Mouse (Mus musculus) hematopoietic stem cell, adult 5-6 weeks (primary cell): ENCODE measurements around the gene Epor. TPM values are rescaled to one million over a fixed set of nuclear protein-coding genes. Genes with fewer than 3 reads are reported as not detected.

ENCODE experiments used
- ATAC-seq, 2 experiments: fragments of 125-278 bp in 1 of 2; replicated peaks in 1 of 2; 2 replicates each; pipeline ENCODE4 v1.8.0; 2016 to 2017; ENCODE audit warnings: inconsistent platforms in 2 of 2, mild to moderate bottlenecking in 2 of 2, moderate number of reproducible peaks in 2 of 2, low read depth in 1 of 2, moderate TSS enrichment in 1 of 2; ENCODE audit not compliant: low FRiP score in 2 of 2, poor library complexity in 2 of 2, severe bottlenecking in 2 of 2, insufficient read depth in 1 of 2, low TSS enrichment in 1 of 2
- total RNA-seq: library from RNA; stranded (forward); fragments of 172-1452, 232-1000 nt; gene quantifications from 2 replicates; pipeline ENCODE4 v1.2.3, GENCODE M21; 2017

Gene Epor
- total RNA-seq = 1.7 and 9.2 TPM in 2 replicates

DNA sequence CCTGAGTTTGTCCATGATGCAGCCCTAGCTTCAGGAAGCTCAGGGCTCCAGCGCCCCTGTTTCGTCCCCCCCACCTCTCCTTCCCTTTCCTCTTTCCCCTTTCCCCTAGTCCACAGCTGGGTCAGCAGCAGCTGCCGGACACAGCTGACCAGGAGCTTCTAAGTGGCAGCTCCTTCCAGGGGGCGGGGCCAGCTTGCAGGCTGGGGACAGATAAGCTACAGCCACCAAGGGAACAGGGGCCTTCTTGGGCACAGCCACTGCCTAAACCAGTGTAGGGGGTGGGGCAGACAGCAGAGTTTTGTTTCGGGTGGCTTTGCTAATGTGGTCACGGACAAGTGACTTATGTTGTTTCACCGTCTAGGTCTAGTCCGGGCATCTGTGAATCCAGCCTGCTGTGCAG is at the start of gene Epor:
TSS of gene Epor (minus strand) at position 90 of the 400 bp plus-strand sequence.
- no peak for ATAC-seq

DNA sequence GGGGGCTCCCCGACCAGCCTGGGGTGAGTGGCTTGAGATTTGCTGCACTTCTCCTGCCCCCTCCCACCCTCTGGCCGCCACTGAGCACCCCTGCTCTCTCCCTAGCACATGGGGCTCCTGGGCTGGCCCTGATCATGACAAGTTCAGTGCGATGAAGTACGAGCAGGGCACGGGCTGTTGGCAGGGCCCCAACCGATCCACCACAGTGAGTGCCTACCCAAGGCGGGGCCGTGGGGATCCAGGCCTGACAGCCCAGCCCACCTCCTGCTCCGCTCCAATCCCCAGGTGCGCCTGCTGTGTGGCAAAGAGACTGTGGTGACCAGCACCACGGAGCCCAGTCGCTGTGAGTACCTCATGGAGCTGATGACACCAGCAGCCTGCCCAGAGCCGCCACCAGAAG is 49.4 kb upstream of the Epor start:
- ATAC-seq = no peak

GRCm38 (mm10) chr9:22011055-22011454 is 47.7 kb upstream of the Epor start:
- ATAC-seq = peak in 1 of 2 experiments; percentile 37; a peak in 2 of 4 replicates

DNA sequence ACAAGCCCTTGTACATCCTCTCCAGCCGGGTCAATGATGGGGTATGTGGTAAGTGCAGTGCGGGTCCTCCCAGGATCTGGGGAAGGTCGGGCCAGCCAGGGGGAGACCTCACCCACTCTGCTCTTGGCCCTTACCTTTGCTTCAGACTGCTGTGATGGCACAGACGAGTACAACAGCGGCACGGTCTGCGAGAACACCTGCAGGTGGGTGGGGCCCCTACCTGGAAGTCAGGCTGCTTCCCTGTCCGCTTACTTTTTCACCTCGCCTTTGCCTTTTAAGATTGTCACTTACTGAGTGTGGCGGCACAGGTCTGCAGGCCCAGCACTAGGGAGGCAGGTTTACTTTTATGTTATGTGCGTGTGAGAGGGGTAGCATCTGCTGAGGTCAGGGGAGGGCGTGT is 41.2 kb upstream of the Epor start:
- ATAC-seq = no peak

- peak; percentile 15 to 23; a peak in 3 of 4 replicates for ATAC-seq
Observed at GRCm38 (mm10) chr9:22003163-22003554, 39.9 kb upstream of the Epor start.

DNA sequence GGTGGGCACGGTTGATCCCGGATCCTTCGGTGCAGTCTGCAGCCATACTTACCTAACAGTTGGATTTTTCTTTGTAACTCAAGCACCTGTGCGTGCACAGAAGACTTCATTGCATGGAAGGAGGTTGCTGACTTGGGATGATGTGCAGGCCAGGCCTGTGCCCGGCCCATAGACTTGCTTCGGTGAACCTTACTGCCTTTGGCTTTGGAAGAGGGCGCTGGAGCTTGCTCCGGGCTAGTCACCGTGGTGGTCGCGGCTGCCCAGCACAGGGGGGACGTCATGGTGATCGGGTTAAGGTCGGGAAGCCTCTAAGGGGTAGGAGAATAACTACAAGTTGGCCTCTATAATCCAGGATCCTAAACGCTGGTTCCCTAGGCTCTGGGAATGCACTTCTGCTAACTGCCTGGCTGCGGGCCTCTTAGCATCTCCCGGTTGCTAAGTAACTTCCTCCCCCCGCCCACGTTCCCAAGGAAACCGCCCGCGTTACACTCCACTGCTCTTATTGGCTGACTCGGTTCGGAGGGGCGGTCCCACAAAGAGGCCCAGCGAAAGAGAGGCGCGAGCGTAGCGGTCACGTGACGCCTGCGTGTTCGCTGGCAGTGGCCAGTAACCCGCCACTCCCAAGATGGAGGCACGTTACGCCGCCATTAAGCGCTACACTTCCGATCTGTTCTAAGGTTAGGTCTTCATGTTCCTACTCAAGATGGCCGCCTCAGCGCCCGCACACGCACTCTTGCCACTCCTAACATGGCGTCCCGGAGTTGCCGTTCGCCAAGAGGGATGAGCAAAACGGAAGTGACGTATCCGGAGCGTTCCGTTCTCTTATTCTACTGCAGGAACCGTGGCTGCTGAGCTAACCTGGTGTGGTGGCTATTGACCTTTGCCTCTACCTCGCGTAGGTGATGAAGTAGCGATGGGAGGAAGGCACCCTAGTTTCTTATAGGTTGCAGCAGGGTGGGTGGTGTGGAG is 39.2 kb upstream of the Epor start, which contains the start of the genes Ccdc151 and Prkcsh:
TSS of gene Ccdc151 (minus strand) at position 441 of the 969 bp plus-strand sequence.
TSS of gene Prkcsh (plus strand) at position 613 of the 969 bp plus-strand sequence.
- ATAC-seq = peak; percentile 95 to 96

DNA sequence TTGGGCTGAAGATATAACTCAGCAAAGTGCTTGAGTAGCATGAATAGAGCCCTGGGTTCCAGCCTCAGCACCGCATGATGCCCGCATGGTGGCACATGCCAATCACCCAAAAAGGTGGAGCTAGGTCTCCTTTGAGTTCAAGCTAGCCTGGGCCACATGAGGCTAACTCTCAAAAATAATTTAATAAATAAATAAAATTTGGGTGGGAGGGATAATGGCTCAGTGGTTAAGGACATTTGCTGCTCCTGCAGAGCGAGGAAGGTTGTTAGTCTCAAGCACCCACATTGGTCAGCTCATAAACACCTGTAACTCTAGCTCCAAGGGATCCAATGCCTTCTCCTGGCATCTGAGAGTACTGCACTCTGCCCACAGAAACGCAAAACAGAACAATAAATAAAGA is 38.3 kb upstream of the Epor start:
- no peak for ATAC-seq

- ATAC-seq = no peak
Observed at GRCm38 (mm10) chr9:22000296-22000695, 37.0 kb upstream of the Epor start.

DNA sequence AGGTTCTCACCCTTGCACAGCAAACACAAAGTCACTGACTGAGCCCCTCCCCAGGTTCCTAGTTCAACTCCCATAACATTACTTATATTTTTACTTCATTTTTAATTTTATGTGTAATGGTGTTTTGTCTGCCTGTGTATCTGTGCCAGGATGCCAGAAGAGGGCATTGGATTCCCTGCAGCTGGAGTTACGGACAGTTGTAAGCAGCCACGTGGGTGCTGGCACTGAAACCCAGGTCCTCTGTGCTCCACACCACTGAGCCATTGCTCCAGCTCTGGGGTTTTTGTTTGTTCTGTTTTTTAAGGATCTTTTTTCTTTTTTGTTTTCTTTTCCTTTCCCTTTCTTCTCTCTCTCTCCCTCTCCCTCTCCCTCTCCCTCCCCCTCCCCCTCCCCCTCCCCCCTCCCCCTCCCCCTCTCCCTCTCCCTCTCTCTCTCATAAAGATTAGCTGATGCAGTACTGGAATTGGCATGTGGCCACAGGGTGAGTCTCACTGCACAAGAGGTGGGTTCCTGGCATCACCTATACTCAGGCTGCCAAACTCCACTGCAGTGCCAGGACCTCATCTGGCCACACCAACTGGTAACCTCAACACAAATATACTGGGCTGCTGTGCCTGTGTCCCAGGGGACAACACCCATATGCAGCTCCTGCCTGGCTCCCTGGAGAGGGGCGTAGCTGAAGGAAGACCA is 33.0 kb upstream of the Epor start:
- no peak for ATAC-seq

- no peak for ATAC-seq
Observed at GRCm38 (mm10) chr9:21992227-21992626, 28.9 kb upstream of the Epor start.

- ATAC-seq = 0 out of 4 replicates have a peak, but pooled peaks of 1 of the 2 experiments have one; percentile 17
Observed at GRCm38 (mm10) chr9:21989230-21990110, 26.2 kb upstream of the Epor start, which contains the start of gene Rgl3. TSS of gene Rgl3 (minus strand) at chr9:21989446.

GRCm38 (mm10) chr9:21988421-21989101 is 25.3 kb upstream of the Epor start:
- peak in 1 of 2 experiments; percentile 31; a peak in 1 of 4 replicates for ATAC-seq

DNA sequence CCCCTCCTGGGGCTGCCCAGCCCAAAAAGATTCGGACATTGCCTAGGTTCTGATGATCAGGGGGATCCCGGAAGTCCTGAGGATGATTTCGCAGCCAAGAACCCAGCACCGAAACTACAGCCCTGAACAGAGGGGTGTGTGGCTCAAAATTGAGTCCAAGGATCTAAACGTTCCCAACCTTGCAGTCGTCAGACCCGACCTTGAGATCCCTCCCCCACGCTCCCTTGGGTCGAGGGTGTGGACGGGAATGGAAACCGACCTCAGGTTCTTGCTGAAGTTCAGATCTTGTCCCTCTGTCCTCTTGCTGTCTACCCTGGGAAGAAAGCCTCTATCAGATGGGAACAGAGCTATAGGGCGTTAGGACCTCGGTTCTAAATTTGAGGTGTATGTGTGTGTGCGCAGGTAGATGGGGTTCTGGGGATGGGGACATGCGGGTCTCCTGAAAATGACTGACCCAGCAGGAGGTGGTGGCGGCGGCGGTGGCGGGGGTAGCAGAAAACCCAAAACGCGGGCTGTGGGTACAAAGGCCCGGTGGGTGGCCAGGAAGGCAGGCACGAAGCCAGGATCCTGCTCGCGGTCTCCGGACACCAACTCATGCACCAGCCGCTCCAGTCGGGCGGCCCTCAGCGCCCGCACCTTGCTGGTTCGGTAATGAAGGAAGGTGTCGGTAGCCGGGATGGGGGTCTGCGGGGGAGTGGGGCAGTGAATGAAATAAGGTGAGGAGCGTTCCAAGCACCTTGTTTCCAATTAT is 24.5 kb upstream of the Epor start:
- no peak for ATAC-seq

DNA sequence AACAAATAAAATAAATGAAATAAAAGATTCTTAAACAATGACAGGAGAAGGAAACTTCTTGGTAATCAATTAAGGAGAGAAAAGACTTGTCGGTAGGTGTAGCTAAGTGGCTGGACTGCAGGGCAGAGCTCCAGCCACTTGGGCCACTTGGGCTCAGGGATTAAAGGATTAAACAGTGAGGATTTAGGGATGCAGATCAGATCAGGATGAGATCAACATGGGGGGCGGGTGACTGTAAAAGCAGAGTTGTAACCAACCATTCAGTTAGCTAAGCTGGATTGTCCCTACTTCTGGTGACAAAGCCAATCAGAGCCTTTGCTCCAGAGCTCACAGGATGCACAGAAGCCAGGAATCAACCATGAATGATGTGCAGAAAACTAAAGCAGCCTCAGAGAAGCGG is 20.6 kb upstream of the Epor start:
- no peak for ATAC-seq

DNA sequence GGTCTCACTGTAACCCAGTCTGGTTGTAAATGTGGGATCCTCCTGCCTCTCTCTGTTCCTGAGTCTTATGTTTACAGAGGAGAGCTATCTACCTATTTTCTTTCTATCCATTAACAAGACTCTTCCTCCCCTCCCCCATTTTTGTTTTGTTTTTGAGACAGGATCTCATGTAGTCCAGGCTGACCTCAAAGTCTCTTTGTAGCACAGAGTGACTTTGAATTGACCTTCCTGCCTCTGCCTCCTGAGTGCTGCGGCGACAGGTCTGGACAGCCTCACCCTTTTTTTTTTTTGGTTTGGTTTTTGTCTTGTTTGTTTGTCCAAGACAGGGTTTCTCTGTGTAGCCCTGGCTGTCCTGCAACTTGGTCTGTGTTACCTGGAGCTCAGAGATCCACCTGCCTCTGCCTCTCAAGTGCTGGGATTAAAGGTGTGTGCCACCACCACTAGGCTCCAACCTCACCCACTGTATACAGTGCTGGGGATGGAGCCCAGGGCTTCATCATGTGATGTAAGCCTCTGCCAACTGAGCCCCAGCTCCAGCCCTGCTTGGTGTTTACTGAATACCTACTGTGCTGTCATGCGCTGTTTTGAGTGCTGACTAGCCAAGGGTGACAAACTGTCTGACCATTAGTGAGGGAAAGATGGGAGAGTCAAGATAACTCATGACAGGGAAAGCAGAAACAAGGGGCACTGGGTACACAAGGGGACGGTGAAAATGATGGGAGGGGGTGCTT is 15.3 kb upstream of the Epor start:
- no peak for ATAC-seq
